Mouse (Mus musculus) heart, embryonic 11.5 days (tissue): Measurements from ENCODE around the gene Herpud2. TPM values are rescaled to one million over a fixed set of nuclear protein-coding genes. Genes with fewer than 3 reads are reported as not detected.

Experiments
- ATAC-seq: fragments of 200-750 bp; cut with Nextera tagmentation; replicated peaks from 2 replicates; pipeline ENCODE4 v1.8.0; 2017; ENCODE audit warnings: moderate library complexity; ENCODE audit not compliant: insufficient number of reproducible peaks, low FRiP score, low TSS enrichment
- H3K27ac ChIP-seq: fragments of 300-500 bp; sonication (generic); 2 replicates; pipeline ENCODE4 v1.5.1; 2014; ENCODE audit warnings: mild to moderate bottlenecking, low read depth, low read length
- H3K27me3 ChIP-seq: fragments of 300-500 bp; sonication (generic); 2 replicates; pipeline ENCODE4 v1.6.1; 2014; ENCODE audit warnings: mild to moderate bottlenecking, low read length, mixed read lengths; ENCODE audit not compliant: control insufficient read depth, insufficient read depth
- H3K36me3 ChIP-seq: fragments of 300-500 bp; sonication (generic); 2 replicates; pipeline ENCODE4 v1.6.1; 2014; ENCODE audit warnings: mild to moderate bottlenecking, low read length, moderate library complexity, mixed read lengths; ENCODE audit not compliant: control insufficient read depth, insufficient read depth
- H3K4me1 ChIP-seq: fragments of 300-500 bp; sonication (generic); 2 replicates; pipeline ENCODE4 v1.6.1; 2014; ENCODE audit warnings: low read length; ENCODE audit not compliant: control insufficient read depth, insufficient read depth
- H3K4me2 ChIP-seq: fragments of 300-500 bp; sonication (generic); 2 replicates; pipeline ENCODE4 v1.6.1; 2014; ENCODE audit warnings: mild to moderate bottlenecking, moderate library complexity
- H3K4me3 ChIP-seq: fragments of 300-500 bp; sonication (generic); 2 replicates; pipeline ENCODE4 v1.5.1; 2014; ENCODE audit warnings: low read depth, low read length
- H3K9ac ChIP-seq: fragments of 300-500 bp; sonication (generic); 2 replicates; pipeline ENCODE4 v1.6.1; 2014; ENCODE audit warnings: mild to moderate bottlenecking, low read depth, low read length, moderate library complexity
- H3K9me3 ChIP-seq: fragments of 300-500 bp; sonication (generic); replicated peaks from 2 replicates; pipeline ENCODE4 v1.6.1; 2016; ENCODE audit warnings: low read length; ENCODE audit not compliant: control insufficient read depth
- WGBS: fragments of 180-500 bp; shearing (Covaris S2); extraction: QIAGEN DNeasy Blood & Tissue Kit; methylation state at CpG from one replicate; pipeline ENCODE4 v1.1.7; 2014; ENCODE audit not compliant: insufficient replicate concordance; 5-methylcytosine and 5-hydroxymethylcytosine counted together
- polyA plus RNA-seq: library from polyadenylated mRNA; unstranded; fragments of >200 nt; fragmentation: Nextera tagmentation; extraction: Ambion mirVana; gene quantifications from 2 replicates; pipeline ENCODE4 v1.2.1, GENCODE M21; 2014

The Herpud2 gene
- polyA plus RNA-seq: 22.4 and 24.2 TPM in 2 replicates

DNA sequence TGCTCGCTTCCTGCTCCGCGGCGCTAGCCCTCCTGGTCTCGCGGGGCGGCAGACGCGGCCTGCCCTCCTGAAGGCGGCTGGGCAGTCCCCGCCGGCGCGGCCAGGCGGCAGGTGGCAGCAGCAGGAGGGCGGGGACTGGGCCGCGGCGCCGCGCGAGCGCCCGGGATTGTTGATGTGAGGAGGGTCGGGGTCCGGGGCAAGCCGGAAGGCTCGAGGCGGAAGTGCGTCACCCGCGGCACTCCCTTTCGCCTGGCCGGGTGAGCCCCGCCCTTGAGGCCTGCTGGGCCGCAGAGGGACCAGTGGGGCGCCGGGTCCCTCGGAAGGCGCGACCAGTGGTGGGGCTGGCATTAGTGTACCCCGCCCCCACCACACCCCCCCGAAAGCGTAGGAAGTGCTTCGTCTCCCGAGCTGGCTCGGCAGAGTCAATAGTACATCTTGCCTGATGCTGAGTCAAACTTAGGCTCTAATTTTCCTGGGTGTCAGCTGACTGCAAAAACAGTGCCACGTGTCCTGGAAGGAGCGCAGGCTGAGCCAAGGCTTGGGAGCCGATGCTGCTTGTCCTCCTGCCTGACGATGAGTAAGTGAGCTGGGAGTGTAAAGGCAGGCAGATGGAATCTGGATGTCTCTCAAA, at the start of gene Herpud2:
Gene Herpud2 (minus strand): TSS at position 210 of the 631 bp plus-strand sequence.
- Histone ChIP-seq H3K9ac (peak within 1 kb of the TSS; percentile 98), H3K4me2 (peak within 1 kb of the TSS; percentile 91), H3K27ac (peak within 1 kb of the TSS; percentile 100), H3K4me1 (peaks cover 20% of the 10 kb centered on the region), H3K4me3 (peak within 1 kb of the TSS; percentile 92), H3K9me3 (no peaks in the 10 kb centered on the region), H3K27me3 (no peaks in the 10 kb centered on the region), H3K36me3 (no peaks in the 10 kb centered on the region; the same call in 1 of the 2 replicates)
- 1% methylated on average over 50 of the region's 51 CpGs for WGBS
- peak; percentile 97 for ATAC-seq

DNA sequence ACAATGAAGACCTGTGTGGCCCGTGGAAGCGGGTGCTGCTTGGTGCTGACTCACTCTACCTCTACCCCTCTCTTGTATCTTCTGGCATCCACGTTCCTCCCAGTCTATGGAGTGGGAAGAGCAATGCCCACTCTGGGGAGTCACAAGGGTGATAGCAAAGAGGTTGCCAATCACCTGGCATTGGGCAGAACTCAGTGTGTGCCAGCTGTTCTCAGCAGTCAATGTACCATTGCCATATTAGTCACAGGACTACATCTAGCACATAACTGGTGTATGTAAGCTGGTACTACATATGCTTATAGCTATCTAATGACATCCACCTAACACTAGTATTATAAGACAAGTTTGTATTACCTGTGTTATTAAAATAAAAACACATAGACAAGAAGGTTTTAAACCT, 49.4 kb upstream of the Herpud2 start:
- no peak overlapping the region for H3K4me3 ChIP-seq
- H3K4me1 ChIP-seq: peaks cover 8% of the 10 kb centered on the region; the same call in 1 of the 2 replicates
- 0 out of 2 replicates have a peak overlapping the region, but pooled peaks have one; percentile 0 for H3K27ac ChIP-seq
- H3K4me2 ChIP-seq: no peak overlapping the region
- no peak overlapping the region for H3K9ac ChIP-seq
- WGBS: 75% methylated on average over 3 of the region's 3 CpGs
- no peaks in the 10 kb centered on the region for H3K27me3 ChIP-seq
- no peaks in the 10 kb centered on the region for H3K9me3 ChIP-seq
- ATAC-seq: no peak
- H3K36me3 ChIP-seq: no peaks in the 10 kb centered on the region

DNA sequence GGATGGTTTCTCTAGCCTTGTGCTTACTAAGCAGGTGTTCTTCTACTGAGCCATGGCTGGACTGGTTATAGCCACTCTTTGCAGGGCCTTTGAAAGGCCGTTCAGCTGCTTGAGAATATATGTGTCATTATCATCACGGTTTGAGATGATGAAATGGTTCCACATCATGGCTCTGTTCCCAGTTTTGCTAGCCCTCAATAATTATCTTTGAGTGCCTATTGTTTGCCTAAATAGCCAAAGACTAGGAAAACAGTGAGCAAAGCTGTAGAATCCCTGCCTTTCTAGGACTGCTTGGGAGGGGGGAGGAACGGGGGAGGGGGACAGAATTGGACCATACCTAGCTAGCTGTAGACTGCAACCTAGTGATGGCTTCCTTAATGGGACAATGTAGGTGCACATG, 48.5 kb upstream of the Herpud2 start:
- no peaks in the 10 kb centered on the region for H3K27me3 ChIP-seq
- no peak for ATAC-seq
- no peak overlapping the region for H3K4me2 ChIP-seq
- peak overlapping the region; percentile 0; the same call in 1 of the 2 replicates for H3K27ac ChIP-seq
- H3K9ac ChIP-seq: no peak overlapping the region
- WGBS: 81% methylated on average over 3 of the region's 3 CpGs
- H3K4me1 ChIP-seq: peaks cover 8% of the 10 kb centered on the region; the same call in 1 of the 2 replicates
- H3K4me3 ChIP-seq: no peak overlapping the region
- H3K36me3 ChIP-seq: no peaks in the 10 kb centered on the region
- no peaks in the 10 kb centered on the region for H3K9me3 ChIP-seq

DNA sequence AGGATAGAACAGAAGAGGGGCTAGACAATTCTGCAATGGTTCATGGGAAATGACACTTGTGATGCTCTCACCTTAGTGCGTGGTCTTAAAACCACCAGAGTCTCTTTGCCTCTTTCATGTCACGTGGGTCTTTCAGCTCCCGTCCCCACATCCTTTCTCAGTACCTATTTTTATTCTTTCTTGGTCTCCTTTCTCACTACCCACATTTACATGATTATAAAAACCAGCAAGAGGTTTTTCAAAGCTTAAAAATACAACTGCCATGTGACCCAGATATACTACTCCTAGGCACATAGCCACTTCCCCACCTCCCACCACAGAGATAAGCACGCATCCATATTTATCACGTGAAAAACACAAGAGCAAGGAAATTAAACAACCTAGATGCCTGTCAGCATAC, 45.1 kb upstream of the Herpud2 start:
- 81% methylated on average over 5 of the region's 5 CpGs for WGBS

DNA sequence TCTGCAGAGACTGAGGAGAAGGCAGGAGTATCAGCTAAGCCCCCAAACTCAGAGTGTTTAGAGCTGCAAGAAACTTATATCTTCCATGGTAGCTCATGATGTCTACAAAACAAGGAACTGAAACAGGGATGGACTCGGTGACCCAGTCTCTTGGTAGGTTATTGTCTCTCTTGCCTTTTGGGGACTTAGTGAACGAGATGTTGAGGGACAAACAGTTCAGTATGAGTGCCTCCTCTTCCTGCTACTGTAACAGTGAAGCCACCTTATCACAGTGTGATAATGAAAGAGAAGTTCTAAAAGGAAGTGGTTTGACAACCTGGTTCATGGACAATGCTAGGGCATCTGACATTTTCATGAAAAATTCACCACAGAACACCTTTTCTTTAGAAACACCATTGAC, 40.0 kb upstream of the Herpud2 start:
- Histone ChIP-seq H3K4me1 (no peaks in the 10 kb centered on the region), H3K4me2 (no peak overlapping the region), H3K9ac (no peak overlapping the region), H3K27me3 (no peaks in the 10 kb centered on the region), H3K36me3 (no peaks in the 10 kb centered on the region), H3K9me3 (no peaks in the 10 kb centered on the region), H3K4me3 (no peak overlapping the region), H3K27ac (no peak overlapping the region)
- 61% methylated on average over 2 of the region's 2 CpGs for WGBS
- ATAC-seq: no peak

More for the DNA sequence above, 45.1 kb upstream of the Herpud2 start:
- no peak for ATAC-seq
- Histone ChIP-seq H3K9ac (no peak overlapping the region), H3K27me3 (no peaks in the 10 kb centered on the region), H3K36me3 (no peaks in the 10 kb centered on the region), H3K27ac (no peak overlapping the region), H3K4me2 (no peak overlapping the region), H3K9me3 (no peaks in the 10 kb centered on the region), H3K4me3 (no peak overlapping the region), H3K4me1 (peaks cover 8% of the 10 kb centered on the region; the same call in 1 of the 2 replicates)

DNA sequence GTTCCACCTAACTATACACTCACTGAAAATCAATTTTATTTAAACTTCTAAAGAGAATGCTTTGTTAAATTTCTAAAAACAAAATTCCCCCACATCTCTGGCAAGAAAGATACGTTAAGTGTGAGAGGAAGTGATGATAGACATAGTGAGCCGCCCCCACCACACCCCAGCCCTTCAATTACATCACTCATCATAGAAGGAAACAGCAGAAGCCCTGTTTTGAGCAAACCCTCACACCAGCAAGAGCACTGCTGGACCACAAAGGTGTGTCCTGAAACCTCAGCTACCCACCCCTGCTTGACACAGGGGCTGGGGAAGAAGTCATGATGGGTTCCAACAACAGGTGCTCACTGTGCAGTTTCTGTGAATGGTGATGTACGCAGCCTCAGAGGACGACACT, 34.9 kb upstream of the Herpud2 start:
- WGBS: 74% methylated on average over 4 of the region's 4 CpGs
- Histone ChIP-seq H3K27me3 (no peaks in the 10 kb centered on the region), H3K4me1 (no peaks in the 10 kb centered on the region), H3K4me3 (no peak overlapping the region), H3K4me2 (no peak overlapping the region), H3K9ac (no peak overlapping the region), H3K27ac (no peak overlapping the region), H3K9me3 (no peaks in the 10 kb centered on the region), H3K36me3 (no peaks in the 10 kb centered on the region)
- ATAC-seq: no peak

DNA sequence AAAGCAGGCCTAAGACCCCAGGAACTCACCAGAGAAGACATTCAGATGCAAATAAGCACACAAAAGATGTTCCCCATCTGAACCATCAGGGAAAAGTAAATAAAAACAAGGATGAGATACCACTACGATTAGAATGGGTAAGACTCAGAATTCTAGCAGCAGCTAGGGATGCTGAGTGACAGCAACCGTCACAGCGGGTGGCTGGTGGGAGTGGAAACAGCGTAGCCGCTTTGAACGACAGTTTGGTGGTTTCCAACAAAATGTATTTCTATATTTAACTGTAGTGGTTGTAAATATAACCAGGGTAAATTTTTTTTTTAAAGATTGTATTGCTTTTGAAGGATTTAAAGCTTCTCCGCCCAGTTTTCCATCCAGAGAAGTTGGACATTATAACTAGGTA, 34.2 kb upstream of the Herpud2 start:
- WGBS: 53% methylated on average over 7 of the region's 7 CpGs
- no peaks in the 10 kb centered on the region for H3K27me3 ChIP-seq
- no peak overlapping the region for H3K4me2 ChIP-seq
- no peak overlapping the region for H3K4me3 ChIP-seq
- no peak overlapping the region for H3K27ac ChIP-seq
- no peak overlapping the region for H3K9ac ChIP-seq
- no peak for ATAC-seq
- no peaks in the 10 kb centered on the region for H3K4me1 ChIP-seq
- no peaks in the 10 kb centered on the region for H3K36me3 ChIP-seq
- H3K9me3 ChIP-seq: no peaks in the 10 kb centered on the region

DNA sequence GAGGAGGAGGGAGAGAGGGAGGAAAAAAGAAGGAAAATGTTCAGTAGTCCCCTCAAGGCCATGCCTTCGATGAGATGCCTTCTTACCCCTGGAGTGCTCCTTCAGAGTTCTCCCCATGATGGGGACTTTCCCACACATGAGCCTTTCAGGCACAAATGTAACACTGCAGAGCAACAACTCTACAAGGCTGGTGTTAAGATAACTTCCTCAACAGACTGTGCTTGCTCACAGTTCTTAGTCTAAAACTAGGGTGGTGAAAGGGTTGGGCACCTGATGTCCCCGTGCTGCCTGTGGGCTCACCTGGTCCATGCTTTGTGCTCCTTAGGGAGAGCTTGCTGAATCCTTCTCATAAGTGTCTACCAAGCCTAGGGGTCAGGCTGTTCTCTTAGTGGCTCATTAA, 33.0 kb upstream of the Herpud2 start:
- no peaks in the 10 kb centered on the region for H3K4me1 ChIP-seq
- H3K4me2 ChIP-seq: no peak overlapping the region
- H3K36me3 ChIP-seq: no peaks in the 10 kb centered on the region
- no peak overlapping the region for H3K9ac ChIP-seq
- ATAC-seq: no peak
- H3K27me3 ChIP-seq: no peaks in the 10 kb centered on the region
- H3K9me3 ChIP-seq: no peaks in the 10 kb centered on the region
- 78% methylated on average over 2 of the region's 2 CpGs for WGBS
- H3K4me3 ChIP-seq: no peak overlapping the region
- no peak overlapping the region for H3K27ac ChIP-seq

DNA sequence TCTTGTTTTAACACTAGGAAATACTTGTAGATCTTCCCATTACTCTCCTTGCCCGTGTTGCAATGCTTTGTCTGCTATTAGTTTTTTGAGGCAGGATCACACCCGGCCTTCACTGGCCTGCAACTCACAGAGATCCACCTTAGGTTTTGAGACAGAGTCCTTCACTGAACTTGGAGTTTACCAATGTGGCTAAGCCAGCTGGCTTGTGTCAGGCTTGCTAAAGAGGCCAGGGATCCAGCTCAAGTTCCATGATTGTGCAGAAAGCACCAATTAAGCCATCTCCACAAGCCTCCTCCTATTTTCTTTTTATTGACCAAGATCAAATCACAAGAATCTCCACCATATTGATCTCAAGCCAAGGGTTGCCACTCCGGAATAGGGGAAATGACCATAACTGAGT, 26.4 kb upstream of the Herpud2 start:
- no peak for ATAC-seq
- Histone ChIP-seq H3K4me1 (peaks cover 20% of the 10 kb centered on the region), H3K4me2 (no peak overlapping the region), H3K27me3 (no peaks in the 10 kb centered on the region), H3K27ac (no peak overlapping the region), H3K9ac (no peak overlapping the region), H3K36me3 (no peaks in the 10 kb centered on the region), H3K4me3 (no peak overlapping the region), H3K9me3 (no peaks in the 10 kb centered on the region)
- 81% methylated on average over 3 of the region's 3 CpGs for WGBS
